Mouse (Mus musculus) heart, adult 2 months (tissue): ENCODE measurements around the gene Rela.

ENCODE experiments used
- EP300 ChIP-seq: fragments of 200-500 bp; IDR thresholded peaks from 2 replicates; pipeline ENCODE4 v1.6.1; 2011; ENCODE audit warnings: low read depth, low read length, control low read depth; ENCODE audit not compliant: insufficient read depth
- POLR2A ChIP-seq: fragments of 200-500 bp; IDR thresholded peaks from 2 replicates; pipeline ENCODE4 v1.6.1; 2011; ENCODE audit warnings: mild to moderate bottlenecking, low read depth, low read length, control low read depth; ENCODE audit not compliant: insufficient read depth

GRCm38 (mm10) chr19:5599224-5599623 lies 38.1 kb upstream of the Rela start:
- TF ChIP-seq POLR2A (no peak), EP300 (no peak)
